Mouse (Mus musculus): ENCODE data around the gene Prkca.
A peak's percentile ranks its signal among the peaks of the same experiment; 100 is the strongest.
"Not testable (repeated sequence)": the region's sequence is repeated elsewhere in the genome, so short reads cannot be mapped to it uniquely, and the experiment has no call there.

Gene Prkca

DNA sequence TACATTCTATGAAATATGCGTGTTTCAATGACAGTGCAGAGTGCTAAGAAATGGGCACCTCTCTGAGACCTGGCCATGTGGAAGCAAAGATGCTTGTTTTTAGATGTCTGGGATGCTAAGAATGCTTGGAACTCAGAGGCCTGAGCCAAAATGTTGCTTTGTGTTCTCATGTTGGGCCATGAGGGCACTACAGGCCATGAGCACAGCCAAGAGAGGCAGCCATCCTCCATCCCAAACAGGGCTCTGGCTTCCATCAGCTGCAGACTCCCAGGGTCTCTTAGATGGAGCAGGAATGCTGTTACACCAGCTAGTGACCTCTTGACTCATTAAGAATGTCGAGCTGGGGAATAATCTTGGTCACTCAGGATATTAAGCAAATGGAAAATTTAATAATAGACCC is 224.9 kb downstream of the Prkca start:
- DNase-seq (ENCODE audit: low spot score in 2 of 2) = no peak

DNA sequence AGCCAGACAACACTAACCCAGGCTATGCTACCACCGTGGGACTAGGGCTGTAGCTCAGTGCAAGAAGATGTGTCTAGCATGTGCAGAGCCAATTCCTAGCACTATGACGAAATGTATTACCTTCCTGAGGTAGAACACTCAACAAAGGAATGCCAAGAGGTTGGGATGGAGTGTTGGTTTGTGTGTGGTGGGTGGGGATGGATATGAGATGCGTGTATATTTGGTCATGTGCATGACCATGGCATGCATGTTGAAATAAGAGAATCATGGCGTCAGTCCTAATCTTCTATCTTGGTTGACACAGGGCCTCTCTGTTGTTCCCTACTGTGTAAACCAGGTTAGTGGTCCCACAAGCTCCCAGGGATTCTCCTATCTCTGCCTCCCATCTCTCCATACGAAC is 225.5 kb downstream of the Prkca start:
- no peak for DNase-seq (ENCODE audit: low spot score in 2 of 2)

- no peak for DNase-seq (ENCODE audit: low spot score in 2 of 2)
Observed at GRCm38 (mm10) chr11:108117360-108118050, 226.2 kb downstream of the Prkca start.

DNA sequence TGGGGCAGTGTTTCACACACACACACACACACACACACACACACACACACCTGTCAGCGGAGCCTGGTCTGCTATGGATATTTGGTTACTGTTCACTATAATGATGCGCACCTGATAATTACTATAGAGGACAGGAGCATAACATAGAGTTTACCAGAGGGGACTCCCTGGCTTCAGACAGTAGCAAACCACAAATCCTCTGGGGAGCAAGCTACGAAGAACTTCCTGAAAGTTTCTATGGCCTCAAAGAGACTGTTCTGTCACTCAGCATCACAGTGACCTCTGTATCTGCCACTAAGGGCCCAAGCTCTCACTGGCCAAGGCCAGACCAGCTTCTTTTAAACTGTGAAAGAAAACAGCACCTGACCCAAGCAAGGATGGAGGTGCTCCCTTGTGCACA is 229.6 kb downstream of the Prkca start:
- no peak for DNase-seq (ENCODE audit: low spot score in 2 of 2)

DNA sequence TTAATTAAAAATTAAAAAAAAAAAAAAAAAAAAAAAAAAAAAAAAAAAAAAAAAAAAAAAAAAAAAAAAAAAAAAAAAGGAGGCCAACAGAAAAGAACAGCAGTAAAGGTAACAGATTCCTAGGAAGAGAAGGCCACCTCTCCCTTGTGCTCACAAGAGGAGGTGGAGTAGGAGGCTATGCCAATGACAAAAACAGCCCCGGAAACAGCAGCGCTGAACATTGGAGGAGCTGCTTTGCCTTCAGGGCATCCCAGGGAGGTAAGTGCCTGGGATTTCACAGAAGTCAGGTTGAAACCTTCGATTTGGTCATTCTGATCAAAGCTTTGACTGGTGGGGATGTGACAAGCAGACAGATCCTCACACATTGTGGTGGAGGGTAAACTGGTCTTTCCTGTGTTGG is 231.3 kb downstream of the Prkca start:
- no peak for DNase-seq (ENCODE audit: low spot score in 2 of 2)

DNA sequence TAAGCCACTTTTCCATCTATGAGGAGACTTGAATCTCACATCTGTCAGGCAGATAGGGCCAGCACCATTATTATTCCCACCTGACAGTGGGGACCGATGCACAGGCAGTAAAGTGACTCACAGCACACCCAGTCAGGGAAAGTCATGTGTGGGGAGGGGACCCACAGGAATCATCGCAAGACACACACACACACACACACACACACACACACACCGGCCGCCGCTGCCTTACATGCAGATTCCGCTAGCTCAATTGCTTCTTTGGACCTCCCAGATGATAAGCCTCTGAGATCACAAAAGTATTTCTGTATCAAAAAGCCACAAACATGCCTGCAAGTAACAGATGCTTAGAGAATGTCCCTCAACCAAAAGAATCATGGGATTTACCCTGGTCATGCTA is 239.6 kb downstream of the Prkca start:
- DNase-seq (ENCODE audit: low spot score in 2 of 2) = no peak

- DNase-seq (ENCODE audit: low spot score in 2 of 2) = no peak
Observed at GRCm38 (mm10) chr11:108101280-108101950, 242.3 kb downstream of the Prkca start.

GRCm38 (mm10) chr11:108098306-108098705 is 245.4 kb downstream of the Prkca start:
- no peak for DNase-seq (ENCODE audit: low spot score in 2 of 2)

DNA sequence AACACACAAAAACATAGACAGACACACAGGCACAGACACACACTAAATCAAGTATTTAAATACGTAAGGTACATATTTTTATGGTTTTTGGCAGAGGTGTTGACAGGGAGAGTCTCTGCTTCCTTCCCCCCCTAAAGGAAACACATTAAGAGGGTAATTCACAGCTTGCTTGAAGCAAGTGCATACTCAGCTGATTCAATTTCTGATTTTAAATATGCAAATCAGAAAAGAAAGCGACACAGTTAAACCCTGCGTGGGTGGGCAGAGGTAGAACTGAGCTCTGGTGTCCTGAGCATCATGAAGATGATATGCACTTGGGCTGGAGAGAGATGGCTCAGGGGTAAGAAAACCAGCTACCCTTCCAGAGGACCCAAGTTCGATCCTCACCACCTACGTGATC is 248.9 kb downstream of the Prkca start:
- no peak for DNase-seq (ENCODE audit: low spot score in 2 of 2)

DNA sequence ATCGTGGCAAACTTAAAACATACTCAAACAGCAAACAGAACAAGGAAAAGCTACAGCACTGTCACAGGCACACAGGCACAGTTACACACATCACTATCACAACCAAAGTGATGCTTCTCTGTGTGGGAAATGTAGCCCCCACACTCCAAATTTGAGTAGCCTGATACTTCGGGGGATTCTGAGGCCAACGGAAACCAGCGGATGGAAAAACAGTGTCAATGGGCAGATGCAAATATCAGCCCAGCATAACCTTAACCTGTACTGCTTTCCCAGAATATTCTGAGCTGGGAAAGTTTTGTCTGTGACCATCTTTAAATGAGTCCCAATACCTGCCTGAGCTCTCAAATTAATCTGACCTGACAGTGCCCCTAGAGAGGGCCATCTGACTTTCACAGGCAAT is 250.5 kb downstream of the Prkca start:
- no peak for DNase-seq (ENCODE audit: low spot score in 2 of 2)

GRCm38 (mm10) chr11:108091238-108091637 is 252.5 kb downstream of the Prkca start:
- DNase-seq (ENCODE audit: low spot score in 2 of 2) = no peak

GRCm38 (mm10) chr11:108090706-108091105 is 253.0 kb downstream of the Prkca start:
- no peak for DNase-seq (ENCODE audit: low spot score in 2 of 2)

- no peak for DNase-seq (ENCODE audit: low spot score in 2 of 2)
Observed at GRCm38 (mm10) chr11:108088063-108088462, 255.7 kb downstream of the Prkca start.

DNA sequence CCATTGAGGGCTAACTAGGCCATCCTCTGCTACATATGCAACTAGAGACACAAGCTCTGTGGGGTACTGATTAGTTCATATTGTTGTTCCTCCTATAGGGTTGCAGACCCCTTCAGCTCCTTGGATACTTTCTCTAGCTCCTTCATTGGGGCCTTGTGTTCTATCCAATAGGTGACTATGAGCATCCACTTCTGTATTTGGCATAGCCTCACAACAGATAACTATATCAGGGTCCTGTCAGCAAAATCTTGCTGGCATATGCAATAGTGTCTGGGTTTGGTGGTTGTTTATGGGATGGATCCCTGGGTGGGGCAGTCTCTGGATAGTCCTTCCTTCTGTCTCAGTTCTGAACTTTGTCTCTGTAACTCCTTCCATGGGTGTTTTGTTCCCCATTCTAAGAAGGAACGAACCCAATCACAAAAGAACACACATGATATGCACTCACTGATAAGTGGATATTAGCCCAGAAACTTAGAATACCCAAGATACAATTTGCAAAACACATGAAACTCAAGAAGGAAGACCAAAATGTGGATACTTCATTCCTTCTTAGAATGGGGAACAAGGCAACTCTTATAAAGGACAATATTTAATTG is 256.5 kb downstream of the Prkca start:
- DNase-seq (ENCODE audit: low spot score in 2 of 2) = not testable (repeated sequence)

- no peak for DNase-seq (ENCODE audit: low spot score in 2 of 2)
Observed at GRCm38 (mm10) chr11:108082673-108083072, 261.1 kb downstream of the Prkca start.

GRCm38 (mm10) chr11:108079946-108080650 is 263.6 kb downstream of the Prkca start:
- peak; percentile 12 to 17 for DNase-seq (ENCODE audit: low spot score in 2 of 2)

DNA sequence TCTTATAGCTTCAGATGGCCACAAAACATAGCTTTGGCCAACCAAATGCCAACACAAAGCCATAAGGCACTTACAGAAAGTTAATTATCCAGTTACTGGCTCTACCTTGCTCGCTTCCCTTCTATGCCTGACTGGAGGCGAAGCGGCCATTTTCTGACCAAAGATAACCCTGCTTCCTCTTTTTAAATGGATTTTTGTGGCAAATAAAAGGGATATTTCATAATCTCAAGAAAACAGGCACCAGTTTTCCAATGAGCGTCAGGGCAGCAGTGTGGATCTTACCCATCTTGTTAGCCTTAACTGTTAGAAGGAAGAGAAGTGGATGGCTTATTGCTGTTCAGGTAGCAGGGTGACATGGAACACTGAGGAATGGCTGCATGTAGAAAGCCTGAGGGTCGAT is 264.3 kb downstream of the Prkca start:
- DNase-seq (ENCODE audit: low spot score in 2 of 2) = no peak

GRCm38 (mm10) chr11:108077514-108077913 is 266.2 kb downstream of the Prkca start:
- DNase-seq (ENCODE audit: low spot score in 2 of 2) = no peak

- no peak for DNase-seq (ENCODE audit: low spot score in 2 of 2)
Observed at GRCm38 (mm10) chr11:108072606-108073243, 271.0 kb downstream of the Prkca start.

DNA sequence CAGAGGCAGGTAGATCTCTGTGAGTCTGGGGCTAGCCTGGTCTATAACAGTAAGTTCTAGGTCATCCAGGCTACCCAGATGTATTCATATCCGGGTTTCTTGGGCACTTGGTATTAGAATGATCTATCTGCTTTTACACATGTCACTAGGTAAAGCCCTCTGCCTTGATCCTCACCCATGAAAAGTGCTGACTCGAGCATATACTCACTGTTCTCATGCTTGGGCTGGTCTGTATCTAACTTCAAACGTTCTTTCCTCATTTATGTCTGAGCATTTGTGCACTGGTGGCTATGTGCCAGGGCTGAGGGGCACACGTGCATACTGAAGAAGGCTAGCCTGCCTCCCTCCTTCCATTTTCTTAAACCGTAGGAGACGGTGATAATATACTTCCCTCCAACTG is 272.5 kb downstream of the Prkca start:
- no peak for DNase-seq (ENCODE audit: low spot score in 2 of 2)

GRCm38 (mm10) chr11:108070038-108070437 is 273.7 kb downstream of the Prkca start:
- no peak for DNase-seq (ENCODE audit: low spot score in 2 of 2)

GRCm38 (mm10) chr11:108068430-108068829 is 275.3 kb downstream of the Prkca start:
- DNase-seq (ENCODE audit: low spot score in 2 of 2) = no peak
